Mouse (Mus musculus): ENCODE results near the gene Rora. TPM values are rescaled to one million over a fixed set of nuclear protein-coding genes. Genes with fewer than 3 reads are reported as not detected.

Rora gene
- total RNA-seq, 2 experiments from 2014 or later: 68.0 to 81.9 TPM

GRCm38 (mm10) chr9:68850321-68850720 is 196.7 kb downstream of the Rora start:
- intact Hi-C loops (cut with DNase I): no loop called here
- no peak for DNase-seq (ENCODE audit: low spot score in 2 of 2)

GRCm38 (mm10) chr9:68852201-68852600 is 198.6 kb downstream of the Rora start:
- intact Hi-C loops (cut with DNase I): no loop called here
- DNase-seq (ENCODE audit: low spot score in 2 of 2): no peak

- DNase-seq (ENCODE audit: low spot score in 2 of 2): no peak
- intact Hi-C loops (cut with DNase I): no loop called here
Measured at GRCm38 (mm10) chr9:68852934-68853333, 199.3 kb downstream of the Rora start.

- intact Hi-C loops (cut with DNase I): no loop called here
- no peak for DNase-seq (ENCODE audit: low spot score in 2 of 2)
Measured at GRCm38 (mm10) chr9:68859500-68859899, 205.9 kb downstream of the Rora start.

- DNase-seq (ENCODE audit: low spot score in 2 of 2): peak in 1 of 2 experiments; percentile 94
- intact Hi-C loops (cut with DNase I): loop anchor here (1.0 kb wide), 2 partner anchors 18 to 47 kb away; no protein-coding TSS in a partner anchor
Measured at GRCm38 (mm10) chr9:68866317-68866716, 212.7 kb downstream of the Rora start.

GRCm38 (mm10) chr9:68873838-68874237 is 220.3 kb downstream of the Rora start:
- intact Hi-C loops (cut with DNase I): no loop called here
- no peak for DNase-seq (ENCODE audit: low spot score in 2 of 2)

- DNase-seq (ENCODE audit: low spot score in 2 of 2): no peak
- intact Hi-C loops (cut with DNase I): no loop called here
Measured at GRCm38 (mm10) chr9:68874544-68874943, 221.0 kb downstream of the Rora start.

- DNase-seq (ENCODE audit: low spot score in 2 of 2): peak; percentile 26 to 90
- intact Hi-C loops (cut with DNase I): no loop called here
Measured at GRCm38 (mm10) chr9:68875791-68876190, 222.2 kb downstream of the Rora start.

- intact Hi-C loops (cut with DNase I): no loop called here
- DNase-seq (ENCODE audit: low spot score in 2 of 2): no peak
Measured at GRCm38 (mm10) chr9:68876289-68876688, 222.7 kb downstream of the Rora start.

- no peak for DNase-seq (ENCODE audit: low spot score in 2 of 2)
- intact Hi-C loops (cut with DNase I): loop anchor here (5.0 kb wide), 1 partner anchor 410 kb away; no protein-coding TSS in a partner anchor
Measured at GRCm38 (mm10) chr9:68881896-68882295, 228.3 kb downstream of the Rora start.

- intact Hi-C loops (cut with DNase I): loop anchor here (5.0 kb wide), 1 partner anchor 409 kb away; no protein-coding TSS in a partner anchor
- no peak for DNase-seq (ENCODE audit: low spot score in 2 of 2)
Measured at GRCm38 (mm10) chr9:68883005-68883404, 229.4 kb downstream of the Rora start.

- intact Hi-C loops (cut with DNase I): loop anchor here (1.0 to 5.0 kb wide), 3 partner anchors 17 to 409 kb away; no protein-coding TSS in a partner anchor
- no peak for DNase-seq (ENCODE audit: low spot score in 2 of 2)
Measured at GRCm38 (mm10) chr9:68883687-68884086, 230.1 kb downstream of the Rora start.

- intact Hi-C loops (cut with DNase I): loop anchor here (1.0 to 5.0 kb wide), 4 partner anchors 18 to 408 kb away; no protein-coding TSS in a partner anchor
- DNase-seq (ENCODE audit: low spot score in 2 of 2): peak; percentile 30 to 85
Measured at GRCm38 (mm10) chr9:68884451-68885035, 231.0 kb downstream of the Rora start.

- peak in 1 of 2 experiments; percentile 34 for DNase-seq (ENCODE audit: low spot score in 2 of 2)
- intact Hi-C loops (cut with DNase I): loop anchor here (5.0 kb wide), 1 partner anchor 54 kb away; no protein-coding TSS in a partner anchor
Measured at GRCm38 (mm10) chr9:68888670-68889069, 235.1 kb downstream of the Rora start.

GRCm38 (mm10) chr9:68891431-68891830 is 237.8 kb downstream of the Rora start:
- intact Hi-C loops (cut with DNase I): no loop called here
- no peak for DNase-seq (ENCODE audit: low spot score in 2 of 2)

- intact Hi-C loops (cut with DNase I): no loop called here
- DNase-seq (ENCODE audit: low spot score in 2 of 2): no peak
Measured at GRCm38 (mm10) chr9:68892356-68892755, 238.8 kb downstream of the Rora start.

- DNase-seq (ENCODE audit: low spot score in 2 of 2): no peak
- intact Hi-C loops (cut with DNase I): no loop called here
Measured at GRCm38 (mm10) chr9:68892859-68893258, 239.3 kb downstream of the Rora start.

GRCm38 (mm10) chr9:68898286-68898685 is 244.7 kb downstream of the Rora start:
- DNase-seq (ENCODE audit: low spot score in 2 of 2): peak in 1 of 2 experiments; percentile 29
- intact Hi-C loops (cut with DNase I): no loop called here

- intact Hi-C loops (cut with DNase I): no loop called here
- no peak for DNase-seq (ENCODE audit: low spot score in 2 of 2)
Measured at GRCm38 (mm10) chr9:68899525-68900222, 246.1 kb downstream of the Rora start.

- DNase-seq (ENCODE audit: low spot score in 2 of 2): no peak
- intact Hi-C loops (cut with DNase I): no loop called here
Measured at GRCm38 (mm10) chr9:68906361-68906883, 252.8 kb downstream of the Rora start.

Measured in left cerebral cortex, postnatal 25 days (tissue).